Mouse (Mus musculus): ENCODE results near the gene Itpkb.
"Not testable (repeated sequence)": the region's sequence is repeated elsewhere in the genome, so short reads cannot be mapped to it uniquely, and the experiment has no call there.

Gene Itpkb

GRCm38 (mm10) chr1:180370858-180371652 lies 40.8 kb downstream of the Itpkb start:
- DNase-seq, result no peak

DNA sequence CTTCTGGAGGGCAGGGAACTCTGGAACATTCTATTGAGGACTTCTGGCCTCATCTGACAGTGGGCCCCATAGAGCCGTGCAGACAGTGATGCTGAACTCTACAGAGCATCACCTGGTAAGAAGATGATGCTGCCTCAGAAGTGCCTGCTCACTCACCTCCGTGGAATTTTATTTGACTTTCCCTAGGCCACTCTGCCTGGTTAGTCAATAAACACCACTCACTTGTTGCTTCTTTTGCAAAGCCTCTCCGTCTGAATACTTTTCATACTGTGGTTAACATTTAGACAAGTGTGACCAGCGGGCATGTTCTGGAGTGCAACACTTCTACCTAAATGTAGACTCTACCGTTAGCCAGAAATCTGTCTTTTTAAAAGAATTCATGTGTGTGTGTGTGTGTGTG lies 42.0 kb downstream of the Itpkb start:
- not testable (repeated sequence) for DNase-seq

GRCm38 (mm10) chr1:180376598-180376997 lies 46.3 kb downstream of the Itpkb start:
- no peak for DNase-seq

GRCm38 (mm10) chr1:180379559-180379958 lies 49.3 kb downstream of the Itpkb start:
- DNase-seq, result no peak

GRCm38 (mm10) chr1:180382358-180382757 lies 52.1 kb downstream of the Itpkb start:
- DNase-seq, result no peak

DNA sequence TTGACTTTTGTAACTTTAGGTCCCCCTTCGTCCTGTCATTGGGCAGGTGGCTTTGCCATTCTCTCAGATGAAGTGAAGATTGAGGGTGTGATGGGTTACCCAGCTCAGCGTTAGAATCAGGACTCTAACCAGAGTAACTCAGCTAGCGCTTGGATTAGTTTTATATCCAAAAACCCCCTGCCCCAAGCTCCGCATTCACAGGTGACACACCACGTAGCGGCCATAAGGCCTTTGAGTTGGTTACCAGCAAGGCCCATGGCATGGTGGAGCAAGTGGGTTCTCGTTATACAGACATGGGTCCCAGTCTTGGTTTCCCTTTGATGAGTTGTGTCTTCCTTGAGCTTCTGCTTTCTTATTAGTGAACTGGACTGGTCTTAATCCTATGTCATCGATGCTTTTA lies 53.6 kb downstream of the Itpkb start:
- DNase-seq, result no peak

- no peak for DNase-seq
Observed at GRCm38 (mm10) chr1:180384486-180384885, 54.2 kb downstream of the Itpkb start.

- no peak for DNase-seq
Observed at GRCm38 (mm10) chr1:180385308-180385707, 55.0 kb downstream of the Itpkb start.

- DNase-seq, result peak; percentile 99
Observed at GRCm38 (mm10) chr1:180386951-180387749, 56.9 kb downstream of the Itpkb start.

DNA sequence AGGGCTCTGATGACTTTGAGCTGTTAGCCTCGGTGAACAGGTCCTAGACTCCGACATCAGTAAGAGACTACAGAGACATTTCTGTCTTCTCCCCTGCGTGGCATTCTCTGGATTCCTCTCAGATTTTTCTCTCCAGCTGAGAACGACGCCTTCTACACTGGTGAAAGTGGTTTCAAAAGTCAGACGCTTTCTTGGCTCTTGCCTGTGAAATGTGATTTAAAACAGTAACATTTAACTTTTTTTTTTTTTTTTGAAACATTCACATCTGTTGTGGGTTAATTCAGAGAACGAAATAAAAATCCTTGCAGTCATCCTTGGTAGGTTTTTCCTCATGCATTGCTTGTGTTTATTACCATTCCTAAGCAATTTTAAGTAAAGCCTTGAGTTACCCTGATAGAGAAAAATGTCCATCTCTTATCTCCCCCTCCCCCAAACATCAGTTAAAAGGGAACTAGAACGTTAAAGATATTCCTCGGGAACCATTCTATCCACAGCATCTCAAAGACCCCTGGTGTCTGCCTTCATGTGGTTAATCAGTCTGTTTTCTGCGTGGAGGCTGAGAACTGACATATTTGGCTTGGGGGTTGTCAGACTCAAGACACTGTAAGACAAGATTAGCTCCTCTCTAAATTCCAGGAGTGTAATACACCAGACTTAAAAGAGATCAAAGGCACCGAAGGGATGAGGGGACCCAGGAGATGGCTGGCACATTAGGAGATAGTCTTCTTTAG lies 57.6 kb downstream of the Itpkb start:
- DNase-seq, result no peak

- DNase-seq, result no peak
Observed at GRCm38 (mm10) chr1:180388481-180388880, 58.2 kb downstream of the Itpkb start.

GRCm38 (mm10) chr1:180389213-180389760 lies 59.0 kb downstream of the Itpkb start:
- not testable (repeated sequence) for DNase-seq

DNA sequence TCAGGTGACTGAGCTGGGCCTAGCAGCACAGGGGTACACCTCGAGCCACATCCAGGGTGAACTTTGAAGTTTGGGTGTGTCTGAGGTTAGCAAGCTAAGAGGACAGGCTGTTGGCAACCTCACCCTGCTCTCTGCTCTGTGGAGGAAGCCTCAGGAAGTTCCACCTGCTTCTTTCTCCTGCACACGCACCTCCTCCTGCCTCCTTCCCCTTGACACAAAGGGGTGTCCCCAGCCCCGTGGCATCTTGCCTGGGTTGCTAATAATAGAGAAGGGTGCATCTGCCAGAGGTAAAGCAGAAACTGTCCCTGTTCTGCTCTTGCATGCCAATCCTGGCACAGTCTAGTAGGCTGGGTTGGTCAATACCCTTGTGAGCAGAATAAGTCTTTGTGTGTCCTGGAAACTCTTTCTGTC lies 60.0 kb downstream of the Itpkb start:
- DNase-seq, result no peak

GRCm38 (mm10) chr1:180390746-180391574 lies 60.7 kb downstream of the Itpkb start:
- no peak for DNase-seq

DNA sequence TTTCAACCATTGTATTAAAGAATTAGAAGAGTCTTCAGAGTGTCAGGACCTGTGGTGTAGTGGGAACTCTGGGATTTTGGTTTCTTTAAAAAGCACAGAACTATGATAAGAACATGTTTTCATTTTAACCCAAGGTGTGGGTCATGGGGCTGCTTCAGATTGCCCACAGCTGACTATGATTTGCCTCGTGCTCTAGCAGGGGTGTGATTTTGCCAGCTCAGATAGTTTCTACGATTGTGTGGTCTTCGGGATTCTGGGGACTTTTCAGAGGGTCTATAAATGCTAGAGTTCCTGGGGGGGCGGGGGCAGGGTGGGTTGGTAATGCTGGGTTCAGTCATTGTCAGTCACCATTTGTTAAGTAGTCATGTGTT lies 61.3 kb downstream of the Itpkb start:
- no peak for DNase-seq

DNA sequence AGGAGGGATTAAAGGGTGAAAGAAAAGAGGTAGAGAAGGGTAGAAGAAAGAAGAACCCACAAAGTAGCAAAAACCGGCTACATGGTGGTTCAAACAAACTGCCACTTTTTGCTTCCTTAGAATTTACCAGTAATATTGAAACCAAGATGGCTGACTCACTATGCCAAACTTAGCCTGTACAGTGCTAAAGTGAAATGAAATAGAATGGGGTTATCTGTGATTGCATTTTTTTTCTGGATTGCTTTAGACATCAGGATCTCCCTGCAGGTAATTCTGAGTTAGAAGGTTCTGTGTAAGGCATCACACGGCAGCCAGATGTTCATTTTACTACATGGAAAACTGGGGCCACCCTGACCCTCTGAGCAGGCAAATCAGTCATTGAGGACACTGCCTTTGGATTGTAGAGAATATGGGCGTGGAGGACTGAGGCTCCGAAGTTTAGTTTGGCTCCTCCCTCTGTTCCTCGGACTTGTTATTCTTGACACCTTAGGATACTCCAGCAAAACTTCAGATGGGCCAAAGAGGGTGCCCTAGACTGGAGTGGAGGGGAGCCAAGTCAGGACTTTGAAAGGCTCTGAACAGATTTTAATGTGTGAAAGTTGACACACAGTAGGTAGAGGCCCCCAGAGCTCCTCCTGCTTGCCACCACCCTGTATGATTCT lies 62.0 kb downstream of the Itpkb start:
- no peak for DNase-seq

DNA sequence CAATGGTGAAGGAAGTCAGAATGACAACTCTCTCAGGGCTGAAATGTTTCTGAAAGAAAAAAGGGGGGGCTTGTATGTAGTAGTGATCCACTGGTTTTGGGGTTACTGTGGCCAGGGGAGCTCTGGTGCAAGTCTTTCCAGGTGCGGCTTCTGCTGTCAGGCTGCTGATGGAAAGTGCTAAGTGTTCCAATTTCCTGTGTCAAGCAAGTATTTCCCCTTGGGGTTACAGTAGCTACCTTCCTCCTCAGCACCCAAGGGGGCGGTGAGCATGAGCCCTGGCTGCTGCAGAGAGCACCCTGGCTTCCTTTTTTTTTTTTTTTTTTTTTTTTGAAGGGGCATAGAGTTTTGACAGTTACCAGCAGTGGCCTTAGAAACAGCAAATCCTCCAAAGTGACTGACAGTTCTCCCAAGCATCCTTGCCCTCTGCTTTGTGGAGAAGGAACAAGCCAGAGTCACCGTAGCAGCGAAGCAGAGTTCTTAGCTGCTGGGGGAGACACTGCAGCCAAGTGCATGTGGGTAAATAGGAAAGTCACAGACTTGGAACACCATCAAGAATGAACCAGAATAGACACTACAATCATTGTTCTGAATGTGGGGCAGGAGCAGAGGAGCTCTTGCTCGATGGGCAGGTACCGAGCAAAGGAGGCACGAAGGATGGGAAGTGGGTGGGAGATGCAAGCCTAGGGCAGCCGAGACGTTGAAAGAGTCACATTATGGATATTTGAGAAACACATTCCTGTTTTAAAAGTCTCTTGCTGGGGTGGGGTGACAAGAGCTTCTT lies 62.9 kb downstream of the Itpkb start:
- no peak for DNase-seq

DNA sequence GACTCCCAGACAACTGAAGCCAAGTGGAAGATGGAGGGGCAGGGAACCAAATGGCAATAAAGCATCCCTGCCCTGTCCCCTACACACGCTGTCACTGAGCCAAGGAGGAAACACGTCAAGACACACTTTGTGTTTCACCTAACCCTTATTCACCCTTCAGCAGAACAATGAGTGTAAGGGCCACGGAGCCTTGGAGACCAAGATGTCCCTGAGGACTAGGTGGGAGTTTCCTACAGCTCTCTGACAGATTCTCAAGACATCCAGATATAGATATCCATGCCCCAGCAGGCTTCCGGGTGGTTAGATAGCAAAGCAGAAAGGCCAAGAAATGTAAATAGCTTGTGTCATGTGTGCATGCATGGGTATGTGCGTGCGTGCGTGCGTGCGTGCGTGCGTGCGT lies 63.6 kb downstream of the Itpkb start:
- no peak for DNase-seq

DNA sequence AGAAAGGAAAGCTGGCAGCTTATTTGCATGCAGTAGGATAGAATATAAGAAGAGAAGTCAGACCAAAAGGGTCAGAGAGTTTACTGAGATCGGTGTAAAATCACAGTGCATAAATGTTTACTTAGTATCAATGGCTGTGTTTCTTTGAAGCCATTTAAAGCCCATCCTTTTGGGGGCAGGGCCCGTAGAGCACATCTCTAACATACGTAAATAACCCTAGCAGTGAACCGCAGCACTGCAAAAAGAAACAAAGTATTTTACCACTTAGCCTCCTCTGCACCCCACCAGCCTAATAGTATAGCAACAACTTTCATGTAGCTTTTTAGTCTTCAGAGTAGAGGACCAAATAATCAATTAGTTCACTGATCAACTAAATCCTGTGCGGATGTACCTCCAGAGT lies 67.4 kb downstream of the Itpkb start:
- DNase-seq, result no peak

DNA sequence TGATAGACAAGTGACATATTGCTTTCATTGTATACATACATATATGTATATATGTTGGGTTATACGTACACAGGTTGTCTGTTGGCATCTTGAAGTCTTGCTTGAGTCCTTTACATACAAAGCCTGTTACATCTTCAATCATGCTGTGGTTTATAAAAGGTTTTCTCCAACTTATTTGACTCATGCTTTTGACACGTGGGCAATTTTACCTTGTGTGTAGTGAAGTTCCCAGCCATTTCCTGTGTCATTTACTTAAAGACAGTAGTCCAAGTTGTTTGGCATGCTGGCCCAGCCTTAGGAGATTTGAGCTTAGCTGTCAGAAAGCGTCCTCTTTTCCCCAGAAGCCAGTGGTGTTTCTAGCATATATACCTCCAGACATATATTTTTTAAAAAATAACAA lies 68.2 kb downstream of the Itpkb start:
- DNase-seq, result no peak

Data from retina, postnatal 1 day (tissue).